Mouse (Mus musculus) stomach, postnatal 0 days (tissue): ENCODE measurements around the gene Ralgapa2.

Experiments used
- CTCF ChIP-seq: IDR thresholded peaks from 2 replicates; pipeline ENCODE4 v1.5.1; 2016; ENCODE audit warnings: antibody characterized with exemption, low read depth, mild to moderate bottlenecking, moderate library complexity
- EP300 ChIP-seq: optimal IDR thresholded peaks from 2 replicates; pipeline ENCODE3; 2016; ENCODE audit warnings: antibody characterized with exemption

GRCm38 (mm10) chr2:146217227-146217980 lies 294.7 kb downstream of the Ralgapa2 start:
- TF ChIP-seq CTCF (no peak), EP300 (no peak)
